ENCODE assay signal across 12 mouse cellular contexts in genomic region chr9:79779354-79779753, GRCm38 (mm10). TPM values are rescaled to one million over a fixed set of nuclear protein-coding genes. Genes with fewer than 3 reads are reported as not detected.
DNase-seq lines count a peak whose midpoint lies in the region; ATAC-seq and TF ChIP-seq lines count a peak whose summit lies in the region.
"Had no signal": no experiment of that assay in that cellular context is flagged by ENCODE, and none has a peak within 500 bp of the region (broad histone marks: within the 10 kb centered on the region; RNA-seq: fewer than 3 reads in every experiment).

No protein-coding gene starts in this region.

- H3K4me3 ChIP-seq in forebrain, postnatal 0 days (ENCODE audit: low read depth, low read length): no peak overlapping the region
- H3K4me3 ChIP-seq in forebrain, embryonic 13.5 days: no peak overlapping the region
- no peak overlapping the region for H3K4me3 ChIP-seq in midbrain, embryonic 14.5 days (replicated peaks; ENCODE audit: low read depth, low read length)
- no peak overlapping the region for H3K4me3 ChIP-seq in midbrain, embryonic 13.5 days (replicated peaks)
- H3K4me3 ChIP-seq: heart, embryonic 13.5 days; intestine, embryonic 15.5 days; megakaryocyte, embryonic 14.5 days had no signal

- no peaks in the 10 kb centered on the region for H3K9me3 ChIP-seq in forebrain, postnatal 0 days (ENCODE audit: low read length)
- no peaks in the 10 kb centered on the region for H3K9me3 ChIP-seq in forebrain, embryonic 13.5 days (replicated peaks)
- no peaks in the 10 kb centered on the region for H3K9me3 ChIP-seq in midbrain, embryonic 14.5 days (ENCODE audit: control insufficient read depth, low read length)
- H3K9me3 ChIP-seq in midbrain, embryonic 13.5 days: no peaks in the 10 kb centered on the region
- H3K9me3 ChIP-seq: heart, embryonic 13.5 days; intestine, embryonic 15.5 days; megakaryocyte, embryonic 14.5 days had no signal

- WGBS in forebrain, postnatal 0 days: 70% methylated on average over 2 of the region's 2 CpGs
- 74% methylated on average over 2 of the region's 2 CpGs for WGBS in forebrain, embryonic 13.5 days
- WGBS in midbrain, embryonic 14.5 days: 73% methylated on average over 2 of the region's 2 CpGs
- WGBS in midbrain, embryonic 13.5 days: 80% methylated on average over 2 of the region's 2 CpGs

- no peak overlapping the region for H3K27ac ChIP-seq in forebrain, postnatal 0 days (ENCODE audit: low read depth, low read length)
- H3K27ac ChIP-seq in forebrain, embryonic 13.5 days: no peak overlapping the region
- H3K27ac ChIP-seq in midbrain, embryonic 14.5 days (replicated peaks; ENCODE audit: low read depth, low read length): no peak overlapping the region
- no peak overlapping the region for H3K27ac ChIP-seq in midbrain, embryonic 13.5 days
- H3K27ac ChIP-seq: heart, embryonic 13.5 days; intestine, embryonic 15.5 days had no signal

- peaks cover 3% of the 10 kb centered on the region; the same call in 1 of the 2 replicates for H3K36me3 ChIP-seq in forebrain, postnatal 0 days (ENCODE audit: insufficient read depth)
- H3K36me3 ChIP-seq in forebrain, embryonic 13.5 days (ENCODE audit: poor library complexity, severe bottlenecking): peaks cover 7% of the 10 kb centered on the region
- peaks cover 19% of the 10 kb centered on the region for H3K36me3 ChIP-seq in midbrain, embryonic 14.5 days (ENCODE audit: control insufficient read depth, insufficient read depth, low read length)
- peaks cover 6% of the 10 kb centered on the region for H3K36me3 ChIP-seq in midbrain, embryonic 13.5 days
- H3K36me3 ChIP-seq in splenic B cell, adult 2 months (ENCODE audit: control insufficient read depth, insufficient read depth, low read length, poor library complexity, severe bottlenecking): no peaks in the 10 kb centered on the region
- H3K36me3 ChIP-seq: intestine, embryonic 15.5 days had no signal

- no peaks in the 10 kb centered on the region for H3K4me1 ChIP-seq in forebrain, postnatal 0 days (ENCODE audit: insufficient read depth)
- H3K4me1 ChIP-seq in forebrain, embryonic 13.5 days: peaks cover 1% of the 10 kb centered on the region
- no peaks in the 10 kb centered on the region for H3K4me1 ChIP-seq in midbrain, embryonic 14.5 days (ENCODE audit: control insufficient read depth, insufficient read depth, low read length)
- H3K4me1 ChIP-seq in midbrain, embryonic 13.5 days (replicated peaks): peaks cover 4% of the 10 kb centered on the region
- H3K4me1 ChIP-seq: heart, embryonic 13.5 days; intestine, embryonic 15.5 days had no signal

- peak; percentile 46 for TF ChIP-seq CTCF in forebrain, postnatal 0 days (IDR thresholded peaks at IDR 0.05; ENCODE audit: low read depth)

- H3K4me2 ChIP-seq in forebrain, postnatal 0 days (ENCODE audit: low read depth): no peak overlapping the region
- no peak overlapping the region for H3K4me2 ChIP-seq in forebrain, embryonic 13.5 days
- H3K4me2 ChIP-seq in midbrain, embryonic 14.5 days (ENCODE audit: low read length): no peak overlapping the region
- H3K4me2 ChIP-seq in midbrain, embryonic 13.5 days (replicated peaks): no peak overlapping the region
- H3K4me2 ChIP-seq: heart, embryonic 13.5 days; intestine, embryonic 15.5 days had no signal

- DNase-seq in forebrain, postnatal 0 days: peak; percentile 26
- peak; percentile 56 for DNase-seq in midbrain, embryonic 14.5 days
- peak; percentile 58 for DNase-seq in splenic B cell, adult 2 months (ENCODE audit: low read depth, low spot score)
- no peak for DNase-seq in adrenal gland, adult 2 months
- no peak for DNase-seq in heart, postnatal 25 days (ENCODE audit: low spot score)
- DNase-seq: thymus, postnatal 4 days had no signal

- H3K27me3 ChIP-seq in forebrain, postnatal 0 days (ENCODE audit: insufficient read depth, low read length): no peaks in the 10 kb centered on the region
- H3K27me3 ChIP-seq in forebrain, embryonic 13.5 days: no peaks in the 10 kb centered on the region
- no peaks in the 10 kb centered on the region for H3K27me3 ChIP-seq in midbrain, embryonic 14.5 days (ENCODE audit: control insufficient read depth, insufficient read depth, low read length)
- no peaks in the 10 kb centered on the region for H3K27me3 ChIP-seq in midbrain, embryonic 13.5 days
- H3K27me3 ChIP-seq in splenic B cell, adult 2 months (ENCODE audit: control insufficient read depth, insufficient read depth, low read length, poor library complexity, severe bottlenecking): no peaks in the 10 kb centered on the region
- H3K27me3 ChIP-seq: heart, embryonic 13.5 days; intestine, embryonic 15.5 days; megakaryocyte, embryonic 14.5 days had no signal

- ATAC-seq in forebrain, postnatal 0 days: no peak; the same call in 1 of the 2 replicates
- no peak for ATAC-seq in forebrain, embryonic 13.5 days
- ATAC-seq in midbrain, embryonic 14.5 days (ENCODE audit: low FRiP score, low TSS enrichment): no peak
- no peak for ATAC-seq in midbrain, embryonic 13.5 days
- peak; percentile 52; the same call in 1 of the 2 replicates for ATAC-seq in erythroblast, adult 5-6 weeks (replicated peaks; ENCODE audit: low FRiP score, poor library complexity, severe bottlenecking)
- ATAC-seq: intestine, embryonic 15.5 days had no signal

- intact Hi-C loops in heart, postnatal 25 days (cut with DNase I): no loop called here

- H3K9ac ChIP-seq in forebrain, postnatal 0 days: no peak overlapping the region
- no peak overlapping the region for H3K9ac ChIP-seq in forebrain, embryonic 13.5 days
- H3K9ac ChIP-seq in midbrain, embryonic 14.5 days (replicated peaks; ENCODE audit: low read length): no peak overlapping the region
- no peak overlapping the region for H3K9ac ChIP-seq in midbrain, embryonic 13.5 days (replicated peaks)
- H3K9ac ChIP-seq: heart, embryonic 13.5 days; intestine, embryonic 15.5 days had no signal

RNA-seq across cellular contexts. Expression of gene Tmem30a, which starts 14.0 kb away (rescaled TPM):
- 152 and 181 TPM in 2 replicates for total RNA-seq in forebrain, postnatal 0 days (2014; rRNA removed)
- polyA plus RNA-seq in forebrain, postnatal 0 days (2015; fragmentation: Nextera tagmentation; extraction: Ambion mirVana): 78.9 and 104 TPM in 2 replicates
- 87.6 and 88.2 TPM in 2 replicates for polyA plus RNA-seq in forebrain, embryonic 13.5 days (2015; fragmentation: Nextera tagmentation; extraction: Ambion mirVana)
- polyA plus RNA-seq in midbrain, embryonic 14.5 days (2014; fragmentation: Nextera tagmentation; extraction: Ambion mirVana): 103 and 131 TPM in 2 replicates
- polyA plus RNA-seq in midbrain, embryonic 13.5 days (2015; fragmentation: Nextera tagmentation; extraction: Ambion mirVana): 109 TPM in 2 replicates
- 32.4 and 34.6 TPM in 2 replicates for total RNA-seq in erythroblast, adult 5-6 weeks (2015; ENCODE audit: low replicate concordance)
- 40.3 and 44.6 TPM in 2 replicates for total RNA-seq in erythroblast, adult 5-6 weeks (2017; ENCODE audit: low replicate concordance)
- 100 to 1,000 TPM; 112 to 113 TPM for total RNA-seq in adrenal gland, adult 2 months (2021)
- 65.5 and 87.2 TPM in 2 replicates for polyA plus RNA-seq in adrenal gland, adult 2 months (2012; rRNA removed)
- total RNA-seq in heart, postnatal 25 days (2021): 10 to 100 TPM; 53.8 to 60.6 TPM

RNA-seq across cellular contexts. Expression of gene Cox7a2, which starts 19.7 kb away (rescaled TPM):
- 435 and 605 TPM in 2 replicates for total RNA-seq in forebrain, postnatal 0 days (2014; rRNA removed)
- polyA plus RNA-seq in forebrain, postnatal 0 days (2015; fragmentation: Nextera tagmentation; extraction: Ambion mirVana): 956 and 1,227 TPM in 2 replicates
- polyA plus RNA-seq in forebrain, embryonic 13.5 days (2015; fragmentation: Nextera tagmentation; extraction: Ambion mirVana): 755 and 828 TPM in 2 replicates
- 778 and 998 TPM in 2 replicates for polyA plus RNA-seq in midbrain, embryonic 14.5 days (2014; fragmentation: Nextera tagmentation; extraction: Ambion mirVana)
- polyA plus RNA-seq in midbrain, embryonic 13.5 days (2015; fragmentation: Nextera tagmentation; extraction: Ambion mirVana): 773 and 803 TPM in 2 replicates
- 137 and 179 TPM in 2 replicates for total RNA-seq in erythroblast, adult 5-6 weeks (2015; ENCODE audit: low replicate concordance)
- 37.8 and 41.1 TPM in 2 replicates for total RNA-seq in erythroblast, adult 5-6 weeks (2017; ENCODE audit: low replicate concordance)
- total RNA-seq in adrenal gland, adult 2 months (2021): 100 to 1,000 TPM; 284 to 423 TPM
- polyA plus RNA-seq in adrenal gland, adult 2 months (2012; rRNA removed): 71.5 and 75.3 TPM in 2 replicates
- 1,000 to 10,000 TPM; 1,033 to 1,133 TPM for total RNA-seq in heart, postnatal 25 days (2021)

Comparison
In these comparisons a context has a peak if more than half of its experiments do, and no peak if none do; other contexts are left out.
1. DNase-seq: peak in forebrain, postnatal 0 days (single experiment), midbrain, embryonic 14.5 days (single experiment) and splenic B cell, adult 2 months (single experiment); none in adrenal gland, adult 2 months (single experiment) and heart, postnatal 25 days (single experiment).